Mouse (Mus musculus) MEL (cell line): ENCODE data around the gene Hoxb4.

Source experiments
- CHD1 ChIP-seq: IDR thresholded peaks from 2 replicates; pipeline ENCODE4 v1.6.1; 2012; ENCODE audit warnings: low read depth, mild to moderate bottlenecking, inconsistent platforms, low read length, improper control_type of control experiment
- EP300 ChIP-seq, 2 experiments: IDR thresholded peaks; 2 replicates each; pipeline ENCODE4 v1.6.1; 2011; ENCODE audit warnings: improper control_type of control experiment in 2 of 2, low read length in 2 of 2, low read depth in 1 of 2, mild to moderate bottlenecking in 1 of 2
- MAFK ChIP-seq: IDR thresholded peaks from 2 replicates; pipeline ENCODE4 v1.6.1; 2011; ENCODE audit warnings: low read depth, mild to moderate bottlenecking, low read length, improper control_type of control experiment, borderline replicate concordance
- RCOR1 ChIP-seq: IDR thresholded peaks from 2 replicates; pipeline ENCODE4 v1.6.1; 2012; ENCODE audit warnings: low read depth, mild to moderate bottlenecking, inconsistent platforms, low read length, improper control_type of control experiment
- ZNF384 ChIP-seq: IDR thresholded peaks from 2 replicates; pipeline ENCODE4 v1.6.1; 2012; ENCODE audit warnings: low read depth, mild to moderate bottlenecking, inconsistent platforms, low read length, improper control_type of control experiment

DNA sequence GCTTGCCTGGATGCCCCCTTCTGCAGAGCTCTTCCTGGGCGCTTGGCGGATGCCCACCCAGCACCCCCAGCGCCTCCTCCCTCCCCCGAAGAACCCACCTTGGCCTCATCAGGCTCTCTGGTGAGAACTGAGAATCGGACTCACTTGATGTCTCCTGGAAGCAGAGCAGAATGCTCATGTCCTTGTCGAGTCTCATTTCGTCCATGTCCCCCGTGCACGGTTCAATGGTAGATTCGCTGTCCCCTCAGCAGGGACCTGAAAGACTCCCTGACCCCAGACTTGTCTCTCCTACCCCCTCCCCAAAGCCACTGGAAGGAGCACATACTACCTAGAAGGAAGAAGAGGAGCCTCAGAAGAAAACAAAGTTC lies 17.0 kb upstream of the Hoxb4 start:
- TF ChIP-seq ZNF384 (no peak), EP300 (IDR thresholded peaks at IDR 0.05; ENCODE audit: low read depth in 1 of 2, low read length in 2 of 2) (no peak), MAFK (no peak), CHD1 (no peak), RCOR1 (no peak)
